8 mouse cellular contexts compared by ENCODE assay signal in genomic region chr11:20400302-20401234, GRCm38 (mm10).
A peak's percentile ranks its signal among the peaks of the same experiment; 100 is the strongest.
DNase-seq lines count a peak whose midpoint lies in the region; ATAC-seq and TF ChIP-seq lines count a peak whose summit lies in the region.

No protein-coding gene starts in this region.

- H3K9me3 ChIP-seq in embryonic facial prominence, embryonic 11.5 days (replicated peaks; ENCODE audit: control insufficient read depth, low read length), result no peaks in the 10 kb centered on the region
- no peaks in the 10 kb centered on the region for H3K9me3 ChIP-seq in limb, embryonic 11.5 days (ENCODE audit: control insufficient read depth, low read length)
- no peaks in the 10 kb centered on the region for H3K9me3 ChIP-seq in midbrain, embryonic 14.5 days (ENCODE audit: control insufficient read depth, low read length)

- peak; percentile 14 to 22 for DNase-seq in spleen, adult 18-20 months
- DNase-seq in spleen, adult 12 weeks (ENCODE audit: low spot score), result no peak
- DNase-seq in embryonic facial prominence, embryonic 11.5 days (ENCODE audit: low spot score), result peak; percentile 93
- peak; percentile 75 to 83 for DNase-seq in heart, adult 2 months
- DNase-seq in kidney, adult 2 months, result peak; percentile 81
- DNase-seq in limb, embryonic 11.5 days (ENCODE audit: low spot score), result peak; percentile 91
- DNase-seq in midbrain, embryonic 14.5 days, result peak; percentile 92
- peak; percentile 16 to 58 for DNase-seq in spleen, postnatal 10 days (ENCODE audit: low spot score in 2 of 2)

- WGBS in embryonic facial prominence, embryonic 11.5 days, result 6% methylated on average over 32 of the region's 32 CpGs
- WGBS in heart, adult 2 months, result 20% methylated on average over 32 of the region's 32 CpGs
- WGBS in kidney, adult 2 months, result 16% methylated on average over 32 of the region's 32 CpGs
- 6% methylated on average over 32 of the region's 32 CpGs for WGBS in limb, embryonic 11.5 days
- WGBS in midbrain, embryonic 14.5 days, result 4% methylated on average over 32 of the region's 32 CpGs

- TF ChIP-seq EP300 in heart, adult 2 months (IDR thresholded peaks at IDR 0.05; ENCODE audit: insufficient read depth, low read depth, low read length), result peak; percentile 92

- no peaks in the 10 kb centered on the region for H3K79me2 ChIP-seq in heart, adult 2 months (replicated peaks; ENCODE audit: control insufficient read depth, insufficient read depth, low read length)

- ATAC-seq in embryonic facial prominence, embryonic 11.5 days (replicated peaks; ENCODE audit: insufficient number of reproducible peaks, low FRiP score, low TSS enrichment, low read depth), result peak; percentile 78
- peak; percentile 80; the same call in 1 of the 2 replicates for ATAC-seq in limb, embryonic 11.5 days (ENCODE audit: insufficient number of reproducible peaks, low FRiP score, low TSS enrichment, low read depth)
- peak; percentile 81 for ATAC-seq in midbrain, embryonic 14.5 days (ENCODE audit: low FRiP score, low TSS enrichment)

- TF ChIP-seq POLR2A in heart, adult 2 months (IDR thresholded peaks at IDR 0.05; ENCODE audit: insufficient read depth, low read depth, low read length), result no peak
- no peak for TF ChIP-seq POLR2A in kidney, adult 2 months (IDR thresholded peaks at IDR 0.05; ENCODE audit: low read depth, low read length)

- intact Hi-C loops in heart, adult 2 months (cut with DNase I), result loop anchor here (1.0 to 2.0 kb wide), 5 partner anchors 68 to 578 kb away; partner anchors contain the start of gene Slc1a4

- no peaks in the 10 kb centered on the region for H3K27me3 ChIP-seq in embryonic facial prominence, embryonic 11.5 days (ENCODE audit: control insufficient read depth, insufficient read depth, low read length)
- H3K27me3 ChIP-seq in heart, adult 2 months (ENCODE audit: control insufficient read depth, insufficient read depth, low read length), result no peaks in the 10 kb centered on the region
- H3K27me3 ChIP-seq in kidney, adult 2 months (replicated peaks; ENCODE audit: control insufficient read depth, insufficient read depth, low read length), result no peaks in the 10 kb centered on the region
- no peaks in the 10 kb centered on the region for H3K27me3 ChIP-seq in limb, embryonic 11.5 days (ENCODE audit: control insufficient read depth, insufficient read depth, low read length)
- no peaks in the 10 kb centered on the region for H3K27me3 ChIP-seq in midbrain, embryonic 14.5 days (ENCODE audit: control insufficient read depth, insufficient read depth, low read length)

- TF ChIP-seq CTCF in heart, adult 2 months (IDR thresholded peaks at IDR 0.05), result peak; percentile 88
- peak; percentile 97 for TF ChIP-seq CTCF in kidney, adult 2 months (conservative IDR thresholded peaks at IDR 0.05; ENCODE audit: insufficient read depth, insufficient read length, low read depth, low read length)

- H3K4me2 ChIP-seq in embryonic facial prominence, embryonic 11.5 days (ENCODE audit: low read depth, low read length), result peak overlapping the region; percentile 56
- H3K4me2 ChIP-seq in limb, embryonic 11.5 days (ENCODE audit: low read depth, severe bottlenecking), result peak overlapping the region; percentile 48
- H3K4me2 ChIP-seq in midbrain, embryonic 14.5 days (ENCODE audit: low read length), result peak overlapping the region; percentile 63

- H3K4me3 ChIP-seq in embryonic facial prominence, embryonic 11.5 days (ENCODE audit: low read depth, low read length), result peak overlapping the region; percentile 27
- H3K4me3 ChIP-seq in heart, adult 2 months, result peak overlapping the region; percentile 13; the same call in 1 of the 2 replicates
- H3K4me3 ChIP-seq in kidney, adult 2 months (ENCODE audit: insufficient read depth, low read depth, low read length), result peak overlapping the region; percentile 19; the same call in 1 of the 2 replicates
- peak overlapping the region; percentile 22; the same call in 1 of the 2 replicates for H3K4me3 ChIP-seq in limb, embryonic 11.5 days (ENCODE audit: low read depth, low read length)
- peak overlapping the region; percentile 30 for H3K4me3 ChIP-seq in midbrain, embryonic 14.5 days (replicated peaks; ENCODE audit: low read depth, low read length)

- no peaks in the 10 kb centered on the region; the same call in 1 of the 2 replicates for H3K36me3 ChIP-seq in embryonic facial prominence, embryonic 11.5 days (replicated peaks; ENCODE audit: control insufficient read depth, insufficient read depth, low read depth, low read length)
- H3K36me3 ChIP-seq in heart, adult 2 months (ENCODE audit: control insufficient read depth, insufficient read depth, low read length), result no peaks in the 10 kb centered on the region
- H3K36me3 ChIP-seq in kidney, adult 2 months (ENCODE audit: control insufficient read depth, insufficient read depth, low read length), result no peaks in the 10 kb centered on the region
- no peaks in the 10 kb centered on the region for H3K36me3 ChIP-seq in limb, embryonic 11.5 days (ENCODE audit: control insufficient read depth, insufficient read depth, low read length)
- H3K36me3 ChIP-seq in midbrain, embryonic 14.5 days (ENCODE audit: control insufficient read depth, insufficient read depth, low read length), result no peaks in the 10 kb centered on the region

- H3K9ac ChIP-seq in embryonic facial prominence, embryonic 11.5 days (replicated peaks; ENCODE audit: low read length), result peak overlapping the region; percentile 35
- H3K9ac ChIP-seq in heart, adult 2 months (ENCODE audit: low read depth, low read length), result 0 out of 2 replicates have a peak overlapping the region, but pooled peaks have one; percentile 3
- peak overlapping the region; percentile 40 for H3K9ac ChIP-seq in limb, embryonic 11.5 days (ENCODE audit: low read length)
- no peak overlapping the region; the same call in 1 of the 2 replicates for H3K9ac ChIP-seq in midbrain, embryonic 14.5 days (replicated peaks; ENCODE audit: low read length)

- H3K27ac ChIP-seq in embryonic facial prominence, embryonic 11.5 days (replicated peaks; ENCODE audit: low read depth, low read length), result 0 out of 2 replicates have a peak overlapping the region, but pooled peaks have one; percentile 20
- H3K27ac ChIP-seq in heart, adult 2 months, result no peak overlapping the region
- no peak overlapping the region for H3K27ac ChIP-seq in kidney, adult 2 months (ENCODE audit: insufficient read depth, low read depth, low read length)
- 0 out of 2 replicates have a peak overlapping the region, but pooled peaks have one; percentile 62 for H3K27ac ChIP-seq in limb, embryonic 11.5 days (replicated peaks; ENCODE audit: low read depth, low read length)
- H3K27ac ChIP-seq in midbrain, embryonic 14.5 days (replicated peaks; ENCODE audit: low read depth, low read length), result no peak overlapping the region

- no peaks in the 10 kb centered on the region for H3K4me1 ChIP-seq in embryonic facial prominence, embryonic 11.5 days (ENCODE audit: control insufficient read depth, insufficient read depth, low read length)
- H3K4me1 ChIP-seq in heart, adult 2 months (ENCODE audit: control insufficient read depth, insufficient read depth, low read length), result no peaks in the 10 kb centered on the region
- H3K4me1 ChIP-seq in kidney, adult 2 months (ENCODE audit: control insufficient read depth, insufficient read depth, low read length), result no peaks in the 10 kb centered on the region
- no peaks in the 10 kb centered on the region for H3K4me1 ChIP-seq in limb, embryonic 11.5 days (ENCODE audit: control insufficient read depth, insufficient read depth, low read length)
- H3K4me1 ChIP-seq in midbrain, embryonic 14.5 days (ENCODE audit: control insufficient read depth, insufficient read depth, low read length), result 0 out of 2 replicates have a peak, but pooled peaks cover 3% of the 10 kb centered on the region

Comparison
In these comparisons a context has a peak if more than half of its experiments do, and no peak if none do; other contexts are left out.
1. H3K27ac ChIP-seq: peak in embryonic facial prominence, embryonic 11.5 days (single experiment) and limb, embryonic 11.5 days (single experiment); none in heart, adult 2 months (single experiment), kidney, adult 2 months (single experiment) and midbrain, embryonic 14.5 days (single experiment).
2. Peak in every context shown above with its lines, with median percentiles within 50 percentile points of each other: ATAC-seq, H3K4me2 ChIP-seq and H3K4me3 ChIP-seq.